Mouse (Mus musculus) small intestine, adult 2 months (tissue): ENCODE measurements around the gene Casp8ap2.

ENCODE experiments used
- CTCF ChIP-seq: fragments of 200-500 bp; IDR thresholded peaks from 2 replicates; pipeline ENCODE4 v1.5.1; 2012; ENCODE audit warnings: low read depth, mild to moderate bottlenecking, control low read depth, inconsistent platforms, low read length, moderate library complexity, mixed read lengths; ENCODE audit not compliant: insufficient replicate concordance, insufficient read length; ENCODE audit errors: extremely low read depth
- POLR2A ChIP-seq: fragments of 200-500 bp; IDR thresholded peaks from 2 replicates; pipeline ENCODE4 v1.6.1; 2012; ENCODE audit warnings: low read depth, mild to moderate bottlenecking, control low read depth, inconsistent platforms, low read length, moderate library complexity

- TF ChIP-seq CTCF: no peak
- no peak for TF ChIP-seq POLR2A
Measured at GRCm38 (mm10) chr4:32680843-32681242, 65.6 kb downstream of the Casp8ap2 start.
